Mouse (Mus musculus): ENCODE data around the gene Slc41a2. TPM values are rescaled to one million over a fixed set of nuclear protein-coding genes. Genes with fewer than 3 reads are reported as not detected.

Gene Slc41a2
- polyA plus RNA-seq, 1 experiment from 2014 or later, result 0.72 TPM

DNA sequence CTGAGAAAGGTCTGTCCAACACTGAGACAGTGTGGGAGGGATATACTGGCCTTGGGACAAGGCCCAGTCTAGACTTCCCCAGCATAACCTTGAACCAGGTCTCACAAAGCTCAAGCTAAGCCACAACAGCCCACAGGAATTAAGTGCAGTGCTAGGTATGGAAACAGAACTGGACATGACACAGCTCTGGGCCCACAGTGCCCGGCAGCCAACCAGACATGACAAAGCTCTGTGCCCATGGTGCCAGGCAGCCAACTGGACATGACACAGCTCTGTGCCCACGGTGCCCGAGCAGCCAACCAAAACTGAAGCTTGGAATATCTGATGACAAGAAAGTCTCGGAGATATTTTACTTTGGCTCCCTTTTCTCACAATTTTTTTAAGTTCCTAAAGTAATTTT, 52.8 kb downstream of the Slc41a2 start:
- Histone ChIP-seq H3K4me2 (ENCODE audit: low read length) (no peak overlapping the region), H3K36me3 (ENCODE audit: control insufficient read depth, insufficient read depth, low read length) (no peaks in the 10 kb centered on the region), H3K9me3 (ENCODE audit: control insufficient read depth, low read length) (no peaks in the 10 kb centered on the region), H3K4me3 (ENCODE audit: control insufficient read depth in 1 of 2, insufficient read depth in 1 of 2, low read depth in 1 of 2, low read length in 2 of 2) (no peak overlapping the region), H3K27me3 (ENCODE audit: control insufficient read depth, insufficient read depth, low read length) (no peaks in the 10 kb centered on the region), H3K27ac (replicated peaks in 1 of 2; ENCODE audit: control insufficient read depth in 1 of 2, insufficient read depth in 1 of 2, low read depth in 2 of 2, low read length in 2 of 2) (no peak overlapping the region), H3K4me1 (ENCODE audit: control insufficient read depth in 2 of 2, insufficient read depth in 2 of 2, low read length in 2 of 2) (no peaks in the 10 kb centered on the region), H3K9ac (ENCODE audit: low read length) (no peak overlapping the region)
- ATAC-seq (ENCODE audit: insufficient number of reproducible peaks, insufficient read depth, low FRiP score, low read depth), result no peak
- WGBS, result 85% methylated on average over 4 of the region's 4 CpGs

GRCm38 (mm10) chr10:83266731-83267130, 71.0 kb downstream of the Slc41a2 start:
- no peak for ATAC-seq (ENCODE audit: insufficient number of reproducible peaks, insufficient read depth, low FRiP score, low read depth)
- WGBS, result 54% methylated on average over 13 of the region's 13 CpGs

DNA sequence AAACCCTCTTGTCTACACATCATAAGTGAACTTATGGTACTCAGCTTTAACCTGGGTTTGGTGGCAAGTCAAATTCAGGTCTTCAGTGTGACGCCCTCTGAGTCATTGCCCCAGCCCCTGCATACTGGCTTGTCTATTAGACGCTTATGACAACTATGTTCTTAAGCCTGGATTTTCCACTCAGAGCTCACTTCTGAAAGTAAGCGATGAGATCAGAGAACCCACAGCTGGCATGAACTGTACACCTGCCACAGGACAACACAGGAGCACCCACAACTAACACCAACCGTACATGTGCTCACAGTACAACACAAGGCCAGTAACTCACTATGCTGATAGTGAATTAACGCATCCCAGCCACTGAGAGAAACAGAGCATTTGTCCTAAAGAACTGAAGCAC, 71.4 kb downstream of the Slc41a2 start:
- no peak for ATAC-seq (ENCODE audit: insufficient number of reproducible peaks, insufficient read depth, low FRiP score, low read depth)
- H3K4me1 ChIP-seq (ENCODE audit: control insufficient read depth in 2 of 2, insufficient read depth in 2 of 2, low read length in 2 of 2), result no peaks in the 10 kb centered on the region
- 76% methylated on average over 5 of the region's 5 CpGs for WGBS
- no peak overlapping the region for H3K4me2 ChIP-seq (ENCODE audit: low read length)
- no peak overlapping the region for H3K9ac ChIP-seq (ENCODE audit: low read length)
- no peaks in the 10 kb centered on the region for H3K9me3 ChIP-seq (ENCODE audit: control insufficient read depth, low read length)
- no peaks in the 10 kb centered on the region for H3K27me3 ChIP-seq (ENCODE audit: control insufficient read depth, insufficient read depth, low read length)
- H3K27ac ChIP-seq (replicated peaks in 1 of 2; ENCODE audit: control insufficient read depth in 1 of 2, insufficient read depth in 1 of 2, low read depth in 2 of 2, low read length in 2 of 2), result no peak overlapping the region
- H3K4me3 ChIP-seq (ENCODE audit: control insufficient read depth in 1 of 2, insufficient read depth in 1 of 2, low read depth in 1 of 2, low read length in 2 of 2), result no peak overlapping the region
- no peaks in the 10 kb centered on the region for H3K36me3 ChIP-seq (ENCODE audit: control insufficient read depth, insufficient read depth, low read length)

More at GRCm38 (mm10) chr10:83266731-83267130, 71.0 kb downstream of the Slc41a2 start:
- no peaks in the 10 kb centered on the region for H3K36me3 ChIP-seq (ENCODE audit: control insufficient read depth, insufficient read depth, low read length)
- H3K27ac ChIP-seq (replicated peaks in 1 of 2; ENCODE audit: control insufficient read depth in 1 of 2, insufficient read depth in 1 of 2, low read depth in 2 of 2, low read length in 2 of 2), result no peak overlapping the region
- H3K9ac ChIP-seq (ENCODE audit: low read length), result no peak overlapping the region
- H3K4me2 ChIP-seq (ENCODE audit: low read length), result no peak overlapping the region
- no peaks in the 10 kb centered on the region for H3K9me3 ChIP-seq (ENCODE audit: control insufficient read depth, low read length)
- H3K27me3 ChIP-seq (ENCODE audit: control insufficient read depth, insufficient read depth, low read length), result no peaks in the 10 kb centered on the region
- no peaks in the 10 kb centered on the region for H3K4me1 ChIP-seq (ENCODE audit: control insufficient read depth in 2 of 2, insufficient read depth in 2 of 2, low read length in 2 of 2)
- no peak overlapping the region for H3K4me3 ChIP-seq (ENCODE audit: control insufficient read depth in 1 of 2, insufficient read depth in 1 of 2, low read depth in 1 of 2, low read length in 2 of 2)

DNA sequence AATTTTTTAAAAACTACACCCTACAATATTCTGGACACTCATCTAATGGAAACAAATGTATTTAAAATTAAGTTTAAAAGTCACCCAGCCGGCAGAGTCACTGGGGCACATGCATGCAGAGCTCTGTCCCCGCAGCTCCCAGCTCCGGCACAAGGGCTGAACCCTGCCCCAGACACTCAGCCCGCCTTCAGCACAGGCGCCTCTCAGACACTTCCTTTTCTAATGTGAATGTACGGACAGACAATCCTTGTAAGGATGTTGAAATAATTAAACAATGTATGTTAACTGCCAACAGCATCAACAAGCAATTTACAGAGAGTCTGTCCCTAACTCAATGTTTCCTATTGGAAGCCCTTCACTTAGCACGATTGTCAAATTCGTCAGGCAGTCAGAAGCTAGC, 73.0 kb downstream of the Slc41a2 start:
- Histone ChIP-seq H3K9ac (ENCODE audit: low read length) (no peak overlapping the region), H3K27ac (replicated peaks in 1 of 2; ENCODE audit: control insufficient read depth in 1 of 2, insufficient read depth in 1 of 2, low read depth in 2 of 2, low read length in 2 of 2) (no peak overlapping the region), H3K36me3 (ENCODE audit: control insufficient read depth, insufficient read depth, low read length) (no peaks in the 10 kb centered on the region), H3K9me3 (ENCODE audit: control insufficient read depth, low read length) (no peaks in the 10 kb centered on the region), H3K4me2 (ENCODE audit: low read length) (no peak overlapping the region), H3K4me1 (ENCODE audit: control insufficient read depth in 2 of 2, insufficient read depth in 2 of 2, low read length in 2 of 2) (no peaks in the 10 kb centered on the region), H3K27me3 (ENCODE audit: control insufficient read depth, insufficient read depth, low read length) (no peaks in the 10 kb centered on the region), H3K4me3 (ENCODE audit: control insufficient read depth in 1 of 2, insufficient read depth in 1 of 2, low read depth in 1 of 2, low read length in 2 of 2) (no peak overlapping the region)
- ATAC-seq (ENCODE audit: insufficient number of reproducible peaks, insufficient read depth, low FRiP score, low read depth), result no peak
- WGBS, result 51% methylated on average over 8 of the region's 8 CpGs

DNA sequence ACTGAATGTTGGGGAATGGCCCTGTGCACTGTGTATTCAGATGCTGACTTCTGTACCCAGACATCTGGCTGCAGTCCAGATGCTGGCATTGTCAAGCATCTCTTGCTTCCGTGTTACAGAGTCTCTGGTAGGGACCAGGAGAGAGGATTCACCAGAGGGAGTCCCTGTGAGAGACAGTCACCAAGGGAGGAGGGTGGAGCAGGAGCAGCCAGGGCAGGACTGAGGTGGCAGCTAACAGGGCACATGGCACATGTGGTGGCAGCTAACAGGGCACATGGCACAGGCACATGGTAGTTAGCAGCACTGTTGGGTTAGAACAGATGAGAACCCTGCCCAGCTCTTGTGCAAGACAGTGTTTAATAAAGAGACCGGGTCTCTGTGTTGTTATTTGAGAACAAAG, 73.6 kb downstream of the Slc41a2 start:
- 52% methylated on average over 2 of the region's 2 CpGs for WGBS
- H3K9me3 ChIP-seq (ENCODE audit: control insufficient read depth, low read length), result no peaks in the 10 kb centered on the region
- no peak overlapping the region for H3K4me3 ChIP-seq (ENCODE audit: control insufficient read depth in 1 of 2, insufficient read depth in 1 of 2, low read depth in 1 of 2, low read length in 2 of 2)
- no peak overlapping the region for H3K9ac ChIP-seq (ENCODE audit: low read length)
- H3K27me3 ChIP-seq (ENCODE audit: control insufficient read depth, insufficient read depth, low read length), result no peaks in the 10 kb centered on the region
- H3K4me1 ChIP-seq (ENCODE audit: control insufficient read depth in 2 of 2, insufficient read depth in 2 of 2, low read length in 2 of 2), result no peaks in the 10 kb centered on the region
- H3K4me2 ChIP-seq (ENCODE audit: low read length), result no peak overlapping the region
- ATAC-seq (ENCODE audit: insufficient number of reproducible peaks, insufficient read depth, low FRiP score, low read depth), result no peak
- H3K27ac ChIP-seq (replicated peaks in 1 of 2; ENCODE audit: control insufficient read depth in 1 of 2, insufficient read depth in 1 of 2, low read depth in 2 of 2, low read length in 2 of 2), result no peak overlapping the region
- no peaks in the 10 kb centered on the region for H3K36me3 ChIP-seq (ENCODE audit: control insufficient read depth, insufficient read depth, low read length)

DNA sequence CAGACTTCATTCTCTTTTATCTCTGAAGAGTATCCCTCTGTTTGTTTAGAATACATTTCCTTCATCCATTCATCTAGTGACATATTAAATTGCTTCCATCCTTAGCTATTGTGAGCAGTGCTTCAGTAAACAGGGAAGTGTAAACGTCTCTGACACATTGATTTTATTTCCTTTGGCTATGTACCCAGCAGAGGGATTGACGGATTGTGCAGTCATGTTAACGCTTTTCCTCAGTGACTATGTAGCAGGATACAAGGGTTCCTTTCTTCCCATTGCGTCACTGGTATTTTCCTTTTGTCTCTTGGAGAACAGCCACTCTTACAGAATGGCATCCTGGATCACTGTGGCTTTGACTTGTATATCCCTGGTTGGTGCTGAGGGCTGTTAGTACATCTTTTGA, 76.4 kb downstream of the Slc41a2 start:
- no peaks in the 10 kb centered on the region for H3K36me3 ChIP-seq (ENCODE audit: control insufficient read depth, insufficient read depth, low read length)
- ATAC-seq (ENCODE audit: insufficient number of reproducible peaks, insufficient read depth, low FRiP score, low read depth), result no peak
- no peaks in the 10 kb centered on the region for H3K9me3 ChIP-seq (ENCODE audit: control insufficient read depth, low read length)
- no peak overlapping the region for H3K4me2 ChIP-seq (ENCODE audit: low read length)
- H3K4me3 ChIP-seq (ENCODE audit: control insufficient read depth in 1 of 2, insufficient read depth in 1 of 2, low read depth in 1 of 2, low read length in 2 of 2), result no peak overlapping the region
- no peaks in the 10 kb centered on the region for H3K27me3 ChIP-seq (ENCODE audit: control insufficient read depth, insufficient read depth, low read length)
- no peaks in the 10 kb centered on the region for H3K4me1 ChIP-seq (ENCODE audit: control insufficient read depth in 2 of 2, insufficient read depth in 2 of 2, low read length in 2 of 2)
- H3K27ac ChIP-seq (replicated peaks in 1 of 2; ENCODE audit: control insufficient read depth in 1 of 2, insufficient read depth in 1 of 2, low read depth in 2 of 2, low read length in 2 of 2), result no peak overlapping the region
- H3K9ac ChIP-seq (ENCODE audit: low read length), result no peak overlapping the region
- 64% methylated on average over 4 of the region's 4 CpGs for WGBS

GRCm38 (mm10) chr10:83251377-83251776, 86.3 kb downstream of the Slc41a2 start:
- Histone ChIP-seq H3K27me3 (ENCODE audit: control insufficient read depth, insufficient read depth, low read length) (no peaks in the 10 kb centered on the region), H3K36me3 (ENCODE audit: control insufficient read depth, insufficient read depth, low read length) (no peaks in the 10 kb centered on the region), H3K4me1 (ENCODE audit: control insufficient read depth in 2 of 2, insufficient read depth in 2 of 2, low read length in 2 of 2) (no peaks in the 10 kb centered on the region), H3K9ac (ENCODE audit: low read length) (no peak overlapping the region), H3K4me2 (ENCODE audit: low read length) (no peak overlapping the region), H3K27ac (replicated peaks in 1 of 2; ENCODE audit: control insufficient read depth in 1 of 2, insufficient read depth in 1 of 2, low read depth in 2 of 2, low read length in 2 of 2) (no peak overlapping the region), H3K4me3 (ENCODE audit: control insufficient read depth in 1 of 2, insufficient read depth in 1 of 2, low read depth in 1 of 2, low read length in 2 of 2) (no peak overlapping the region), H3K9me3 (ENCODE audit: control insufficient read depth, low read length) (no peaks in the 10 kb centered on the region)
- no peak for ATAC-seq (ENCODE audit: insufficient number of reproducible peaks, insufficient read depth, low FRiP score, low read depth)
- WGBS, result 66% methylated on average over 8 of the region's 8 CpGs

DNA sequence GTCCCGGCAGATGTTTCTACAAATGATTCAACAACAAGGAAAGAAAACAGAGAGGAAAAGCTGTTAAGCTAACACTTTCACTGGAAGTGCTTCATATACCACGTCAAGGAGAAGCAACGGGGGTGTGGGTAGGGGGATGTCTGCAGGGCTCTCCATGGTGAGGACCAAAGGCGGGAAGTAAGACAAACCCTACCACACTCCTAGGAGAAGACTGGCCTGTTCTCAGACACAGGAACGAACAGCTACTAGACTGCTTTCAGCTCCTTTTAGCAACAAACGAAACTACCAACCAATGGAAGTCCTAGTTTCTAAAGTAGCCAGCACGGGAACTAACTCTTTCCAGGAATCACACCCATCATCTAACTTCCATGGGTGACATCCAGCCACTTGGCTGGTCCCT, 89.6 kb downstream of the Slc41a2 start:
- Histone ChIP-seq H3K36me3 (ENCODE audit: control insufficient read depth, insufficient read depth, low read length) (no peaks in the 10 kb centered on the region), H3K4me3 (ENCODE audit: control insufficient read depth in 1 of 2, insufficient read depth in 1 of 2, low read depth in 1 of 2, low read length in 2 of 2) (no peak overlapping the region), H3K9me3 (ENCODE audit: control insufficient read depth, low read length) (no peaks in the 10 kb centered on the region), H3K9ac (ENCODE audit: low read length) (no peak overlapping the region), H3K4me1 (ENCODE audit: control insufficient read depth in 2 of 2, insufficient read depth in 2 of 2, low read length in 2 of 2) (no peaks in the 10 kb centered on the region), H3K27me3 (ENCODE audit: control insufficient read depth, insufficient read depth, low read length) (no peaks in the 10 kb centered on the region), H3K27ac (replicated peaks in 1 of 2; ENCODE audit: control insufficient read depth in 1 of 2, insufficient read depth in 1 of 2, low read depth in 2 of 2, low read length in 2 of 2) (no peak overlapping the region), H3K4me2 (ENCODE audit: low read length) (no peak overlapping the region)
- ATAC-seq (ENCODE audit: insufficient number of reproducible peaks, insufficient read depth, low FRiP score, low read depth), result no peak
- WGBS, result 69% methylated on average over 7 of the region's 7 CpGs

Data from heart, embryonic 14.5 days (tissue).